Mouse (Mus musculus) brown adipose tissue, adult 24 weeks (tissue): ENCODE data around the gene Fbp2. TPM values are rescaled to one million over a fixed set of nuclear protein-coding genes. Genes with fewer than 3 reads are reported as not detected.

Experiments
- H3K27ac ChIP-seq: fragments of 200-500 bp; replicated peaks from 2 replicates; pipeline ENCODE4 v1.5.1; 2012; ENCODE audit warnings: low read depth, mild to moderate bottlenecking, low read length
- H3K4me1 ChIP-seq: fragments of 200-500 bp; 2 replicates; pipeline ENCODE4 v1.6.1; 2012; ENCODE audit warnings: low read length, mixed read lengths; ENCODE audit not compliant: control insufficient read depth, insufficient read depth, insufficient read length
- H3K4me3 ChIP-seq: fragments of 200-500 bp; 2 replicates; pipeline ENCODE4 v1.5.1; 2012; ENCODE audit warnings: low read depth, mild to moderate bottlenecking, low read length, moderate library complexity; ENCODE audit not compliant: insufficient read depth
- polyA plus RNA-seq: library from polyadenylated mRNA; stranded (reverse); fragments of >200 nt; gene quantifications from 2 replicates; pipeline ENCODE4 v1.2.4, GENCODE M21; 2012; ENCODE audit not compliant: missing spikeins, insufficient read depth, insufficient read length

The Fbp2 gene
- polyA plus RNA-seq: 31.1 and 43.6 TPM in 2 replicates

DNA sequence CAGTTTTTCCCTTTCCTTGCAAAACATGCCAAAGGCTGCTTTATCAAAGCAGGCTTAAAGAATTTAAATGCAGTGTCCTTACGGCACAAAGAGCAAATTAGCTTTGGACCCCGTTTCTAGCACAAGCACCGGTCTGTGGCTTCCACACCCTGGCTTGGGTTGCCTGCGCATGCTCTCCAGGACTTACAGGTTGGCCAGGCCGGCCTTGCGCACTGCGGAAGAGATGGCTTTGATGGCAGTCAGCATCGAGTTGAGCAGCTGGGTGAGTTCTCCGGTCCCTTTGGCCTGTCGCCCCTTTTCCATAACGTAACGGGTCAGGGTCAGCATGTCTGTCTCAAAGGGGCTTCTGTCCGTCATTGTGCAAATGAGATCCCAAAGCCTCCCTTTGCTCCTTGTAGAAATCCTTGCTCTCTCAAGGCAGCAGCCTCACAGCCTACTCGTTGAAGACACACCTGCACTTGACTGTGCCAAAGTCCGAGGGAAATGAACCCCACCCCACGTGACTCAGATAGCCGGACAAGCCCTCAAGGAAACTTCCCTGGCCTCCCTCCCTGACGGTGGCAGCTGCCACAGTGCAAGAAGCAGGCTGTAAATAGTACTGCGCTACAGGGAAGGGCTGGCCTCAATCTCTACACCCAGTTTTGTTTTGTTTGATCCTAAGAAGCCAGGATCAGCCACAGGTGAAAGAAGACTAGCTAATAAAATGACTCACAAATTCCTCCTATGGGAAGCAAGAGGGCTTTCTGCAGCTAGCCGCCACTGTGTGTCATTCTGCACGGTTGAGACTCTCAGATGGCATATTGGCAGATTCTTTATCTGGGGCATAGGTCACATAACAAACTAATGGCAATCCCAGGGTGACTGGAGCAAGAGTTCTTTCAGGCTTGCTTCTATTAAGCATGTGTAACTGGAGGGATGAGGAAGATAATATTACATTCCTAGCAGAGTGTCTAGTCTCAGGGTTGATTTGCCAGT, at the start of gene Fbp2:
Fbp2 (minus strand) TSS at position 482 of the 975 bp plus-strand sequence.
- Histone ChIP-seq H3K27ac (peak within 1 kb of the TSS; percentile 68), H3K4me1 (peaks cover 7% of the 10 kb centered on the region; the same call in 1 of the 2 replicates), H3K4me3 (peak within 1 kb of the TSS; percentile 11)

GRCm38 (mm10) chr13:62907527-62908162, 49.4 kb upstream of the Fbp2 start:
- H3K27ac ChIP-seq: peak overlapping the region; percentile 33
- peak overlapping the region; percentile 12; the same call in 1 of the 2 replicates for H3K4me3 ChIP-seq
- H3K4me1 ChIP-seq: no peaks in the 10 kb centered on the region

DNA sequence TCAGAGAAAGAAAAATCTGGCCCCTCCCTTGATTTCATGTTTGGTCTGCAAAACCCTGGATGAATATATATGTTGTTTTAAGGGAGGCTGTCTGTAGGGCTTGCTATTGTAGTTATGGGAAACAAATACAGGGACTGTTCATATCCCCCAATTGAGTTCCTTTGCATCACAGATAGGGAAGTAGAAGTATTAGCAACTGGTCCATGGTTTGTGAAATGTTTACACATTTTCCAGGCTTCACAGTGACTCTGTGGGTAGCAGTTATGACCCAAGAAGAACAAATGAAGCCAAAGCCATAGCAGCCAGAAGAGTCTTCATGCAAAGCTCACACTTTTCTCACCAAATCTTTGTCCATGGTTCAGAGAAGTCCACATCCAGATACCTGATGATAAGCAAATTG, 42.9 kb upstream of the Fbp2 start:
- Histone ChIP-seq H3K27ac (no peak overlapping the region), H3K4me1 (no peaks in the 10 kb centered on the region), H3K4me3 (no peak overlapping the region)

DNA sequence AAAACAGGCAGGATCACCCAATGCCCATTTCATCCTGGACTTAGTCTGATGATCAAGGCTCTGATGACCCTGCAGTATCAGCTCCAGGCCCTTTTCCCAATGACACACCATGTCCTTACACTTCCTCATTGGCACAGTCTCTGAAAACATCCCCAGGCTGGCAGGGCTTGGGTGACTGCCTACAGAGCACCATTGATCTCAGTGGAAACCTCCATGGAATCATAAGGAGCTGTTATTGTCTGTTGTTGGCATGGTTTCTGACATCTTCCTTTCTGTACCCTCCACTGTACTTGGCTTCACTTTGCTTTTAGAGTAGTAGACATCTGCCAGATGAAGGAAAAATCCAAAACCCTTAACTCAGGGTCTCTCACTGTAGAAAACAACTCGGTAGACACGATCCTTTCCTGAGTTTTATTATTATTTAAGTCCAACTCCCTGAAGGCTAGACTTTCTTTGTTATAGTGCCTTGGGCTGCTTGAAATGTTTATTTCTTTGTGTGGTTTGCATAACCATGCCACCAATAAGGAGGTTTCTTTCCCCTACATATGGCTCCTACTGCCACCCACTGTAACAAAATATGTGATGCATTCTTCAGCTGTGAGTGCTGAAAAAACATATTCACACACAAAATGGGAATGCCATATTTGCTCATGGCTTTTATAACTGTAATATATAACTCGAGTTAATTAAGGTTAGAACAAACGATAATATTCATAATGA, 39.9 kb upstream of the Fbp2 start:
- no peak overlapping the region for H3K4me3 ChIP-seq
- no peaks in the 10 kb centered on the region for H3K4me1 ChIP-seq
- H3K27ac ChIP-seq: no peak overlapping the region

DNA sequence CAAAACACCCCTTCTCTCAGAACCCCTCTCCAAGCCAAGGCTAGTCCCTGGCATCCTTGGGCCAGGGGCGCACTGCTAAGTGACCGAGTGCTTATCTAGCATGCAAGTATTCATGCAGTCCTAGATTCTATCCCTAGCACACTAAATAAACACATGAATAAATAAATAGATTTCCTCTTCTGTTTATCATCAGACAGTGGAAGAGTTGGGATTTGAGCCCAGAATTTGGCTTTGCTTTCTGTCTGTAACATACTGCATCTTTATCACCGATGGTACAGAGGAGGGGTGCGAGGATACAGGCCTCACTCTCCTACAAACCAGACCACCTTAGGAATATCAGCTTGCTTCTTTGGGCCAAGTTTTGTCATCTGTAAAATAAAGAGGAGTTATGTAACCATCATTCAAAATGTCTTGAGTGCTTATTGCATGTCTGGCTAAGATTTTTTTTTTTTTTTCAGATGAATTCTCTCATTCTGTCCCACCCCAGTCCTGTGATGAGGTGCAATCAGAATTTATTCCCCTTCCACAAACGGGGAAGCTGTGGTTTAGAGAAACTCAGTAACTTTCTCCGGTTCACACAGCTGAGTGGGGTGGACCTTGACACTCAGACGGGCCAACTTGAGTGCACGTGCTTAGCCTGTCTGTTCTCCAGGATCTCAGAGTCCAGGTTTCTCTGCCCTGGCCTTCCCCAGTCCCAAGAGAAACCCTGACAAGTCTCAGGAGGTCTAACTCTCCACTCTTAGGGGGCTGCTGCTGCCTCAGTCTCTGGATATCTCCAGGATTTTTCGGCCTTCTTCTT, 35.0 kb upstream of the Fbp2 start:
- Histone ChIP-seq H3K4me3 (no peak overlapping the region), H3K4me1 (no peaks in the 10 kb centered on the region), H3K27ac (no peak overlapping the region)

DNA sequence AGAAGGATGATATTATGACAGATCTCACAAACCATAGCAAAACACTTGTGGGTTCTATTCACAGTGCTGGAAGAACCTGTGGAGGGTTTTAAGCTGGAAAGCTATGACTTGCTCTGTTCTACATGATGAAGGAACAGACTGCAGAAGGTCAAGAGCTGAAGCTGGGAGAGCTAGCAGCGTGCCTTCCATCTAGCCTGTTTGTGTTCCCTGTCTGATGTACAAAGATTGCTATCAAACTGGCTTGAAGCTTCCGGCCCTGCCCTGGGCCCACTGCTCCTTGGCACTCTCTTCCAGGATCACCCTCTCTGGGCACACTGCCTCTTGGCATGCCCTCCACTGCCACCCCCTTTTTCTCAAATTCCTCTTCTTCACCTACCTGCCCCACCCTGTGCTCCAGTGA, 31.1 kb upstream of the Fbp2 start:
- no peak overlapping the region for H3K4me3 ChIP-seq
- no peak overlapping the region for H3K27ac ChIP-seq

DNA sequence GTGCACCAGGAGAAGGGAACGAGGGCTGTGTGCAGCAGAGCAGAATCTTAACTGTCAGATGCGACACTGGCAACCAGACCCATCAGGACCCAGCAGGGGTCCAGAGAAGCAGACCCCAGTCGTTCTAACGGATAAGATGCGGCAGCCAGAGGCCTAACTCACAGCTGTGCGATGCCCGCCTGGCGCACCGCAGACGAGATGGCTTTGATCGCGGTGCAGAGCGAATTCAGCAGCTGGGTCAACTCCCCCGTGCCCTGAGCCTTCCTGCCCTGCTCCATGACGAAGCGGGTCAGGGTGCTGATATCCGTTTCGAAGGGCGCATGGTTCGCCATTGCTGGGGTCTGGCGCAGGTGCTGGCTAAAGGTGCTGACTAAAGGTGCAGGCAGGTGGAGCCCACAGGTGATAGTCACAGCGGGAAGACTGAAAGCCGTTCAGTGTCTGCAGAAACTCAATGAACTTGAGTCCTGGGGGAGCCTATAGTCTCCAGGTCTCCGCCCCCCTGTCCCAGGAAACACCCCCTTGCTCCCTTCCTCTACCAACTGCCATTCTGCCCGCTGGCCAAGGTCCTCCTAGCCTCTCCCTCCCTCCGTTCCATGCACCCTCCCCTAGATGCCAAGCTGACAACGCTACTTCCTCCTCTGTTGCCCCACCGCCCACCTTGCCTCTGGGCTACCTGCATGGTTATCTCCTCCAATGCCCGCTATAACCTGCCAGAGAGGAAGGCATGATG, 29.7 kb upstream of the Fbp2 start, which contains the start of gene Fbp1:
Fbp1 (minus strand) TSS at position 571 of the 730 bp plus-strand sequence.
- H3K4me1 ChIP-seq: peaks cover 3% of the 10 kb centered on the region; the same call in 1 of the 2 replicates
- peak within 1 kb of the TSS; percentile 41 for H3K4me3 ChIP-seq
- no peak within 1 kb of the TSS for H3K27ac ChIP-seq

More for the DNA sequence above, 31.1 kb upstream of the Fbp2 start:
- peaks cover 3% of the 10 kb centered on the region; the same call in 1 of the 2 replicates for H3K4me1 ChIP-seq

- H3K4me3 ChIP-seq: no peak overlapping the region
Observed at GRCm38 (mm10) chr13:62884536-62884935, 26.3 kb upstream of the Fbp2 start.

GRCm38 (mm10) chr13:62883925-62884324, 25.7 kb upstream of the Fbp2 start:
- Histone ChIP-seq H3K4me3 (no peak overlapping the region), H3K27ac (no peak overlapping the region), H3K4me1 (peaks cover 12% of the 10 kb centered on the region)

More at GRCm38 (mm10) chr13:62884536-62884935, 26.3 kb upstream of the Fbp2 start:
- H3K27ac ChIP-seq: no peak overlapping the region
- peaks cover 9% of the 10 kb centered on the region for H3K4me1 ChIP-seq

DNA sequence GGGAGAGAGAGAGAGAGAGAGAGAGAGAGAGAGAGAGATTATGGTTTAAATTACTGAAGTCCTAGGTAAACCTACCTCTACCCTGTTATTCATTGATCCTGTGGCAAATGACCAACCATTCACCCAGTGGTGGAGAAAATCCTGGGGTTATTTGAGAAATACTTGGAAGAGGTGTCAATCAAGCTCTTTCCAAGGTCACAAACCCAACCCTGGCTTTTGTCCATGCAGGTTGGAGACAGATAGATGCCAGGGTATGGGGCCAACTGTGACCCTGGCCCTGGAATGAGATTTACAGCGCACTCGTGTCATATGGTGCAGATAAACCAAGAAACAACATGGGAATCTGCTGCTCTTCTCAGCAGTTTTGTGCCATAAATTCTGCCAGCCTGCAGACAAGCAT, 25.2 kb upstream of the Fbp2 start:
- Histone ChIP-seq H3K4me1 (peaks cover 12% of the 10 kb centered on the region), H3K4me3 (no peak overlapping the region), H3K27ac (no peak overlapping the region)

GRCm38 (mm10) chr13:62882856-62883255, 24.6 kb upstream of the Fbp2 start:
- H3K4me3 ChIP-seq: no peak overlapping the region
- H3K27ac ChIP-seq: no peak overlapping the region
- H3K4me1 ChIP-seq: peaks cover 12% of the 10 kb centered on the region

DNA sequence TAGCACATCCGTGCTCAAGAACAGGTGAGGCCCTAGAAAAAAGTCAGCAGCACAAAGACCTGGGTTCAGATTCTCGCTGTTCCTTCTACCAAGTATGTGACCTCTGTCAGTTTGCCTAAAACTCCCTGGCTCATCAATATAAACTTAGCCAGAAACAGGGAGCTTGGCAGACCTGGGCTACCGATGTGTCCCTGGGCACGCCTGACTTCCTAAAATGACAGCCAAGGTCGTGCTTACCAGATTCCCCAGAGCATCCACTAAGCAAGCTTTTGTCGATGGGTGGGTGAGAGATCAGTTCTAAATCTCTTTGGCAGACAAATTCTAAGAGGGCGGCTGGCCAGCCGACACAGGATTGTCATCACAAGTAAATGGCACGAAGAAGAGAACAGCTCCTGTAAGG, 23.1 kb upstream of the Fbp2 start:
- Histone ChIP-seq H3K4me3 (no peak overlapping the region), H3K27ac (no peak overlapping the region), H3K4me1 (peaks cover 9% of the 10 kb centered on the region)

DNA sequence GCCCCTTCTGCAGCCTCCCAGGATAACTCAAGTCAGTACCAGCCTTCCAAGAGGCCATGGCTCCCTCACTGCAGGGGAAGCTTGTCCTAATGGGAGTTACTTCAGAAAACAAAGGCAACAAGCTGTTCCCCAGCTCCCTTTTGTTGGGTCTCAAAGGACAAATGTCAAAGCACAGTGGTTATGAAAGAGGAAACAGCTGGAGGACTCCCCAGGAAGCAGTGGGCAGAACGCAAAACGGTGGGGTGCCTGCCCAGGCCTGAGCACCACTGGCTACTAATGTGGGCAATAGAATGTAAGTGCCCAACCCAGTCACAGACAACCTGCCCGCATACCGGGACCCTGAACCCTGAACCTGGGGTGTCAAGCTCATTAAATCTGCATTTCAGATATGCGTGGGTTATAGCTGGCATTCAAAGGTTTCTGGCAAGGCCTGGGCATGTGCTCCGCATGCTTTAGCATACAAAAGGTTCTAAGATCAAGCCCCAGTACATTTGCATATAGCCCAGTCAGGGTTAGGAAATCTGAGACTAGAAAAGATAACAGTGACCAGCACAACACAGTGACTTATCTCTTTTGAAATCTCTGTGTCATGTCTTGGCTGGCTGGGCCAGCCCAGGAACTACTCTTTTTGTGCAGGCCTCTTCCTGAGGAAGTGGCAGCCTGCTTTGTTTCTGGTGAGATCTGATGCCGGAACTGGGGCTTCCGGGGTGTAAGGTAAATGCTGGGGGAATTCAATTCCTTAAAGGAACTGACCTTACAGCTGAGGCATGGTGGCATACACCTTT, 21.8 kb upstream of the Fbp2 start:
- peak overlapping the region; percentile 42 for H3K27ac ChIP-seq
- peaks cover 9% of the 10 kb centered on the region for H3K4me1 ChIP-seq
- H3K4me3 ChIP-seq: no peak overlapping the region
